Mouse (Mus musculus) kidney, embryonic 15.5 days (tissue): ENCODE measurements around the gene Yipf6. TPM values are rescaled to one million over a fixed set of nuclear protein-coding genes. Genes with fewer than 3 reads are reported as not detected.
"Not testable (repeated sequence)": the region's sequence is repeated elsewhere in the genome, so short reads cannot be mapped to it uniquely, and the experiment has no call there.

Experiments
- ATAC-seq: fragments of 200-750 bp; cut with Nextera tagmentation; replicated peaks from 2 replicates; pipeline ENCODE4 v1.8.0; 2017; ENCODE audit warnings: moderate TSS enrichment; ENCODE audit not compliant: low FRiP score
- H3K27ac ChIP-seq: fragments of 300-500 bp; sonication (generic); 2 replicates; pipeline ENCODE4 v1.5.1; 2015; ENCODE audit warnings: mild to moderate bottlenecking, inconsistent platforms
- H3K27me3 ChIP-seq: fragments of 300-500 bp; sonication (generic); 2 replicates; pipeline ENCODE4 v1.6.1; 2015; ENCODE audit warnings: inconsistent platforms
- H3K36me3 ChIP-seq: fragments of 300-500 bp; sonication (generic); 2 replicates; pipeline ENCODE4 v1.6.1; 2015; ENCODE audit warnings: inconsistent platforms
- H3K4me1 ChIP-seq: fragments of 300-500 bp; sonication (generic); 2 replicates; pipeline ENCODE4 v1.6.1; 2015; ENCODE audit warnings: inconsistent platforms
- H3K4me2 ChIP-seq: fragments of 300-500 bp; sonication (generic); 2 replicates; pipeline ENCODE4 v1.6.1; 2015; ENCODE audit warnings: moderate library complexity, mild to moderate bottlenecking, inconsistent platforms
- H3K4me3 ChIP-seq: fragments of 300-500 bp; sonication (generic); replicated peaks from 2 replicates; pipeline ENCODE4 v1.5.1; 2015; ENCODE audit warnings: mild to moderate bottlenecking, inconsistent platforms
- H3K9ac ChIP-seq: fragments of 300-500 bp; sonication (generic); 2 replicates; pipeline ENCODE4 v1.6.1; 2015; ENCODE audit warnings: mild to moderate bottlenecking, inconsistent platforms
- H3K9me3 ChIP-seq: fragments of 300-500 bp; sonication (generic); replicated peaks from 2 replicates; pipeline ENCODE4 v1.6.1; 2016; ENCODE audit warnings: inconsistent platforms
- WGBS: fragments of 180-500 bp; shearing (Covaris S2); methylation state at CpG from one replicate; pipeline ENCODE4 v1.1.7; 2015; ENCODE audit warnings: mixed read lengths; 5-methylcytosine and 5-hydroxymethylcytosine counted together
- polyA plus RNA-seq: library from polyadenylated mRNA; unstranded; fragments of >200 nt; fragmentation: Nextera tagmentation; extraction: Ambion mirVana; gene quantifications from 2 replicates; pipeline ENCODE4 v1.2.1, GENCODE M21; 2015

Yipf6 gene
- polyA plus RNA-seq, 1 experiment from 2014 or later = 20.0 TPM

- Histone ChIP-seq H3K4me2 (no peak overlapping the region), H3K36me3 (no peaks in the 10 kb centered on the region), H3K4me3 (no peak overlapping the region), H3K9ac (no peak overlapping the region), H3K27me3 (peaks cover 23% of the 10 kb centered on the region), H3K9me3 (no peaks in the 10 kb centered on the region), H3K4me1 (no peaks in the 10 kb centered on the region), H3K27ac (no peak overlapping the region)
- no peak for ATAC-seq
- 61% methylated on average over 4 of the region's 4 CpGs for WGBS
These were observed 22.9 kb downstream of the Yipf6 start for GRCm38 (mm10) chrX:98959050-98959449.

- H3K27me3 ChIP-seq = peaks cover 33% of the 10 kb centered on the region
- H3K4me2 ChIP-seq = no peak overlapping the region
- no peak overlapping the region for H3K9ac ChIP-seq
- no peak for ATAC-seq
- no peak overlapping the region for H3K4me3 ChIP-seq
- no peaks in the 10 kb centered on the region for H3K4me1 ChIP-seq
- H3K36me3 ChIP-seq = no peaks in the 10 kb centered on the region
- no peak overlapping the region for H3K27ac ChIP-seq
- H3K9me3 ChIP-seq = no peaks in the 10 kb centered on the region
These were observed 27.6 kb downstream of the Yipf6 start for GRCm38 (mm10) chrX:98963742-98964141.

- H3K27ac ChIP-seq = no peak overlapping the region
- H3K4me2 ChIP-seq = no peak overlapping the region
- no peak overlapping the region for H3K4me3 ChIP-seq
- peaks cover 31% of the 10 kb centered on the region for H3K27me3 ChIP-seq
- no peaks in the 10 kb centered on the region for H3K9me3 ChIP-seq
- no peaks in the 10 kb centered on the region for H3K4me1 ChIP-seq
- no peaks in the 10 kb centered on the region for H3K36me3 ChIP-seq
- no peak overlapping the region for H3K9ac ChIP-seq
- ATAC-seq = no peak
These were observed 28.4 kb downstream of the Yipf6 start for GRCm38 (mm10) chrX:98964513-98964912.

- 59% methylated on average over 5 of the region's 5 CpGs for WGBS
- not testable (repeated sequence) for H3K9ac ChIP-seq, H3K27ac ChIP-seq, H3K4me1 ChIP-seq, H3K36me3 ChIP-seq, H3K9me3 ChIP-seq, ATAC-seq, H3K4me2 ChIP-seq, H3K4me3 ChIP-seq
- H3K27me3 ChIP-seq = peaks cover 48% of the 10 kb centered on the region
These were observed 50.5 kb downstream of the Yipf6 start for GRCm38 (mm10) chrX:98986611-98987010.

- H3K27me3 ChIP-seq = peaks cover 43% of the 10 kb centered on the region; the same call in 1 of the 2 replicates
- 36% methylated on average over 6 of the region's 6 CpGs for WGBS
- no peak overlapping the region for H3K4me3 ChIP-seq
- no peaks in the 10 kb centered on the region for H3K36me3 ChIP-seq
- H3K27ac ChIP-seq = no peak overlapping the region
- H3K4me1 ChIP-seq = no peaks in the 10 kb centered on the region
- H3K9me3 ChIP-seq = no peaks in the 10 kb centered on the region
- no peak overlapping the region for H3K9ac ChIP-seq
- H3K4me2 ChIP-seq = no peak overlapping the region
- ATAC-seq = no peak
These were observed 53.5 kb downstream of the Yipf6 start for GRCm38 (mm10) chrX:98989574-98989973.

Other genes with a start within 250 kb of the Yipf6 start
- gene Ophn1, start 45.3 kb upstream of the Yipf6 start, polyA plus RNA-seq = 17.4 and 17.6 TPM in 2 replicates
- gene Stard8, start 66.9 kb downstream of the Yipf6 start, polyA plus RNA-seq = 14.0 and 15.8 TPM in 2 replicates
- gene Efnb1, start 199.8 kb downstream of the Yipf6 start, polyA plus RNA-seq = 62.1 and 69.5 TPM in 2 replicates